Mouse (Mus musculus) kidney, embryonic 14.5 days (tissue): ENCODE results near the gene Tmem262. TPM values are rescaled to one million over a fixed set of nuclear protein-coding genes. Genes with fewer than 3 reads are reported as not detected.
"Not testable (repeated sequence)": the region's sequence is repeated elsewhere in the genome, so short reads cannot be mapped to it uniquely, and the experiment has no call there.

Experiments used
- ATAC-seq: fragments of 200-750 bp; cut with Nextera tagmentation; 2 replicates; pipeline ENCODE4 v1.8.0; 2017; ENCODE audit warnings: moderate number of reproducible peaks, mild to moderate bottlenecking, moderate TSS enrichment, moderate library complexity; ENCODE audit not compliant: low FRiP score, low TSS enrichment
- H3K27ac ChIP-seq: fragments of 300-500 bp; sonication (generic); 2 replicates; pipeline ENCODE4 v1.5.1; 2014; ENCODE audit warnings: low read depth, mild to moderate bottlenecking, low read length, moderate library complexity, mixed read lengths
- H3K27me3 ChIP-seq: fragments of 300-500 bp; sonication (generic); 2 replicates; pipeline ENCODE4 v1.6.1; 2014; ENCODE audit warnings: mild to moderate bottlenecking, low read length; ENCODE audit not compliant: control insufficient read depth, insufficient read depth
- H3K36me3 ChIP-seq: fragments of 300-500 bp; sonication (generic); 2 replicates; pipeline ENCODE4 v1.6.1; 2014; ENCODE audit warnings: low read length, mixed read lengths; ENCODE audit not compliant: control insufficient read depth, insufficient read depth
- H3K4me1 ChIP-seq: fragments of 300-500 bp; sonication (generic); 2 replicates; pipeline ENCODE4 v1.6.1; 2014; ENCODE audit warnings: low read length, mixed read lengths; ENCODE audit not compliant: control insufficient read depth, insufficient read depth
- H3K4me2 ChIP-seq: fragments of 300-500 bp; sonication (generic); replicated peaks from 2 replicates; pipeline ENCODE4 v1.6.1; 2014; ENCODE audit warnings: low read depth, mild to moderate bottlenecking, low read length
- H3K4me3 ChIP-seq: fragments of 300-500 bp; sonication (generic); 2 replicates; pipeline ENCODE4 v1.5.1; 2014; ENCODE audit warnings: mild to moderate bottlenecking, low read length
- H3K9ac ChIP-seq: fragments of 300-500 bp; sonication (generic); 2 replicates; pipeline ENCODE4 v1.6.1; 2014; ENCODE audit warnings: low read depth, mild to moderate bottlenecking, low read length, moderate library complexity
- H3K9me3 ChIP-seq: fragments of 300-500 bp; sonication (generic); 2 replicates; pipeline ENCODE4 v1.6.1; 2016; ENCODE audit warnings: low read length; ENCODE audit not compliant: control insufficient read depth
- WGBS: fragments of 180-500 bp; shearing (Covaris S2); extraction: QIAGEN DNeasy Blood & Tissue Kit; methylation state at CpG from one replicate; pipeline ENCODE4 v1.1.7; 2014; 5-methylcytosine and 5-hydroxymethylcytosine counted together
- polyA plus RNA-seq: library from polyadenylated mRNA; unstranded; fragments of >200 nt; fragmentation: Nextera tagmentation; extraction: Ambion mirVana; gene quantifications from 2 replicates; pipeline ENCODE4 v1.2.1, GENCODE M21; 2014

The Tmem262 gene
- polyA plus RNA-seq = not detected in 2 replicates

DNA sequence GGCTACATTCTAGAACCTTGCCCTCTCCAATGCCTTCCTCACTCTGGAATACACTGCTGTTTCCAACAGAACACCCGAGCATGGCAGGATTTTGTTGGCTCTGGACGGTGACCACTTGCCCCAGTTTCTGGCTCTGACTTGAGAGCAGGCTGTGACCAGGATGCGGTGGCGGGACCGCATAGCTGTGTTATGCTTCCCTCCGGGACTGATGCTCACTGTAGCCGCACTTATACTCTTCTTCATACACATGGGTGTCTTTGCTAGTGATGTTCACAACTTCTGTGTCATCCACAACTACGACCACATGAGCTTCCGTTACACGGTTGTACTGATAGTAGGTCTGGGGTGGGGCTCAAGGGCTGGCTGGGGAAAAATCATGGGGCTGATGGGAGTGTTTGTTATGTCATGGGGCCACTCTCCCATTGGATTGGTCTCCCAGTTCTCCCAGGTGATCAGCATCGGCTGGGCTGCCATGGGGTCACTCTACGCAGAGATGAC lies at the start of gene Tmem262:
Gene Tmem262, plus strand, starts transcription at position 51 of the 498 bp plus-strand sequence.
- H3K4me1 ChIP-seq = peaks cover 17% of the 10 kb centered on the region
- no peak within 1 kb of the TSS for H3K9ac ChIP-seq
- H3K9me3 ChIP-seq = no peaks in the 10 kb centered on the region
- no peak for ATAC-seq
- no peak within 1 kb of the TSS for H3K27ac ChIP-seq
- peaks cover 24% of the 10 kb centered on the region for H3K36me3 ChIP-seq
- no peak within 1 kb of the TSS for H3K4me3 ChIP-seq
- WGBS = 92% methylated on average over 12 of the region's 12 CpGs
- no peak within 1 kb of the TSS for H3K4me2 ChIP-seq
- H3K27me3 ChIP-seq = no peaks in the 10 kb centered on the region

- no peaks in the 10 kb centered on the region for H3K36me3 ChIP-seq
- no peak for ATAC-seq
- 76% methylated on average over 14 of the region's 14 CpGs for WGBS
Measured at GRCm38 (mm10) chr19:6030520-6031280, 49.1 kb upstream of the Tmem262 start.

DNA sequence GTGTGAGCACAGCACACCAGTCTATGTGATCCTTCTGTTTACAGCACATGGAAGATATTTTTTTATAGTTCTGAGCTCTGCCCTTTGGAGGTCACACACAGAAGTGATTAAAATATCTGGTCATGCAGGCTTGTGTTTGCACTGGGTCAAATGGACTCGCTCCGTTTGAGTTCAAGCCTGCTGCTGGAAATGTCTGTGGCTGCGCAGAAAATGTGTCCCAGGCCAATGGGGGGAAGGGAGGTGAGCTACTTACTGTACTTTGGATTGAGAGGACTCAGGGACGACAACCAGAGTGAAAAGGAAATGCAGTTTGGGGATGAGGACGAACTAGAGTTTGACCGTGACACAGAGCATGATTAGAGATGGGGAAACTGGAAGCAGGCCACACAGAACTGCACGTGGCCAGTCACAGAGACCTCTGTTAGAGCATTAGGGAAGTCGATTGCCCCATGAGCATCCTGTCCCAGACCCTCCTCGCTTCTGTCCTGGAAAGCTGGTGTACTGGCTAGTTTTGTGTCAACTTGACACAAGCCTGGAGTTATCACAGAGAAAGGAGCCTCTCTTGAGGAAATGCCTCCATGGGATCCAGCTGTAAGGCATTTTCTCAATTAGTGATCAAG lies 43.8 kb upstream of the Tmem262 start:
- no peak overlapping the region for H3K9ac ChIP-seq
- H3K4me2 ChIP-seq = no peak overlapping the region
- WGBS = 77% methylated on average over 9 of the region's 9 CpGs
- no peaks in the 10 kb centered on the region for H3K36me3 ChIP-seq
- no peak overlapping the region for H3K27ac ChIP-seq
- no peaks in the 10 kb centered on the region for H3K27me3 ChIP-seq
- no peaks in the 10 kb centered on the region for H3K9me3 ChIP-seq
- no peaks in the 10 kb centered on the region for H3K4me1 ChIP-seq
- no peak for ATAC-seq
- H3K4me3 ChIP-seq = no peak overlapping the region

More at GRCm38 (mm10) chr19:6030520-6031280, 49.1 kb upstream of the Tmem262 start:
- no peak overlapping the region for H3K4me2 ChIP-seq
- H3K9me3 ChIP-seq = no peaks in the 10 kb centered on the region
- H3K27me3 ChIP-seq = no peaks in the 10 kb centered on the region
- H3K4me3 ChIP-seq = no peak overlapping the region
- no peaks in the 10 kb centered on the region for H3K4me1 ChIP-seq
- H3K27ac ChIP-seq = no peak overlapping the region
- H3K9ac ChIP-seq = no peak overlapping the region

DNA sequence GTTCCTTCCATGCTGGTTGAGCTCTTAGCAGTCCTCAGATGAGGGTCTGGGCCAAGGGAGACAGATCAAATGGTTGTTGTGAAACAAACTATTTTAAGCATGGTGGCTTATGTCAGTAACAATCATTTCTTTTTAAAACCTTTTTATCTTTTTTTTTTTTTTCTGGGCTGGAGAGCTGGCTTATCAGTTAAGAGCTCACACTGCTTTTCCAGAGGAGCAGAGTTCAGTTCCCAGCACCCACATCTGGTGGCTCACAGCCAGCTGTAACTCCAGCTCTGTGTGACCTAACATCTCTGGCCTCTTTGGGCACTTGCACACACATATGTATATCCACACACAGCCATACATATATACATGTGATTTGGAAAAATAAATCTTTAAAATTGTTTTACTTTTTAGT lies 42.1 kb upstream of the Tmem262 start:
- ATAC-seq = no peak
- H3K9ac ChIP-seq = no peak overlapping the region
- H3K4me2 ChIP-seq = no peak overlapping the region
- H3K36me3 ChIP-seq = no peaks in the 10 kb centered on the region
- no peak overlapping the region for H3K27ac ChIP-seq
- 0 out of 2 replicates have a peak, but pooled peaks cover 3% of the 10 kb centered on the region for H3K4me1 ChIP-seq
- no peaks in the 10 kb centered on the region for H3K27me3 ChIP-seq
- H3K4me3 ChIP-seq = no peak overlapping the region
- no peaks in the 10 kb centered on the region for H3K9me3 ChIP-seq

DNA sequence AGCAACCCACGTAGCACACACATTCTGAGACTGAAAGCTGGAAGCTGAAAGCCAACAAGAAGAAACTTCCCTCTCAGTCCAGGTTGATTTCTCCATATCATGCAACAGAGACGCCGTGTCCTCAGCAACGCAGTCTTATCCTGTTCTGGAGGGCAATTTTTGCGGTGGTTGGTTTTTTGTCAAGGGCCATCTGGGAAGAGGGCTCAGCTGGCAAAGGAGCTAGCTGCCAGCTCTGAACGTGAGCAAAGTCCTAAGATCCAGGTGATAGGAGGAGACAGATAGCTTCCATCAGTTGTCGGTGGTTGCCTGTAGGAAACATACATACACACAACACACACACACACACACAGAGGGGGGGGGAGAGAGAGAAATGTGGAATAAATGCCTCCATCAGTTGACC lies 41.5 kb upstream of the Tmem262 start:
- Histone ChIP-seq H3K9ac (no peak overlapping the region), H3K27me3 (no peaks in the 10 kb centered on the region), H3K4me1 (0 out of 2 replicates have a peak, but pooled peaks cover 3% of the 10 kb centered on the region), H3K9me3 (no peaks in the 10 kb centered on the region), H3K27ac (no peak overlapping the region), H3K4me3 (no peak overlapping the region), H3K36me3 (no peaks in the 10 kb centered on the region), H3K4me2 (no peak overlapping the region)
- WGBS = 84% methylated on average over 7 of the region's 7 CpGs
- ATAC-seq = no peak

- H3K27ac ChIP-seq = no peak overlapping the region
- no peaks in the 10 kb centered on the region for H3K36me3 ChIP-seq
Measured at GRCm38 (mm10) chr19:6040002-6040401, 39.8 kb upstream of the Tmem262 start.

DNA sequence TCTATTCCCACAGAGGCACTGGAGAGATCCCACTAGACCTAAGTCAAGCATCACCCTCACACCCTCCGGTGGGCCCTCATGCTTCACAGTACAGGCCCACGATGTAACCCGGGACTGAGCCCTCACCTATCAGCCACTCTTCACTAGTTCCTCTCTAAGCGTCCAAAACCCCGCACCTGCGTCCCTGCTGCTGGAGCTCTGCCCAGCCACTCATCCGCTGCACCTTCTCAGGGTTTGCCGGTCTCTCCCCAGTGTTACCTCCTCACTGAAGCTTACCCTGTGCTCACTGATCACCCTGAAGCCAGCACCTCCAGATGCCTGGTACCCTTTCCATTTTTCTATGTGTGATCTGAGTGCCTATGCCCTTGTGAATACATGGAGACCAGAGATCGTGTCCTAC lies 37.5 kb upstream of the Tmem262 start:
- H3K27ac ChIP-seq = no peak overlapping the region
- no peak for ATAC-seq
- H3K4me3 ChIP-seq = no peak overlapping the region
- peaks cover 3% of the 10 kb centered on the region; the same call in 1 of the 2 replicates for H3K4me1 ChIP-seq
- no peak overlapping the region for H3K4me2 ChIP-seq
- H3K27me3 ChIP-seq = no peaks in the 10 kb centered on the region
- WGBS = 80% methylated on average over 9 of the region's 9 CpGs
- H3K9ac ChIP-seq = no peak overlapping the region
- no peaks in the 10 kb centered on the region for H3K9me3 ChIP-seq
- no peaks in the 10 kb centered on the region for H3K36me3 ChIP-seq

More at GRCm38 (mm10) chr19:6040002-6040401, 39.8 kb upstream of the Tmem262 start:
- Histone ChIP-seq H3K4me3 (no peak overlapping the region), H3K9ac (no peak overlapping the region), H3K9me3 (no peaks in the 10 kb centered on the region), H3K4me2 (no peak overlapping the region), H3K4me1 (0 out of 2 replicates have a peak, but pooled peaks cover 3% of the 10 kb centered on the region), H3K27me3 (no peaks in the 10 kb centered on the region)
- no peak for ATAC-seq

GRCm38 (mm10) chr19:6044102-6044501 lies 35.7 kb upstream of the Tmem262 start:
- not testable (repeated sequence) for H3K27me3 ChIP-seq, H3K9me3 ChIP-seq, ATAC-seq, H3K9ac ChIP-seq, H3K27ac ChIP-seq, H3K4me3 ChIP-seq, H3K4me2 ChIP-seq
- peaks cover 12% of the 10 kb centered on the region for H3K4me1 ChIP-seq
- H3K36me3 ChIP-seq = peaks cover 13% of the 10 kb centered on the region
- 61% methylated on average over 4 of the region's 4 CpGs for WGBS
